Mouse (Mus musculus) erythroblast, embryonic 14.5 days (primary cell): ENCODE results near the gene Zfp558. TPM values are rescaled to one million over a fixed set of nuclear protein-coding genes. Genes with fewer than 3 reads are reported as not detected.
"Not testable (repeated sequence)": the region's sequence is repeated elsewhere in the genome, so short reads cannot be mapped to it uniquely, and the experiment has no call there.

Source experiments
- H3K27me3 ChIP-seq: 2 replicates; pipeline ENCODE4 v1.6.1; 2012; ENCODE audit warnings: inconsistent platforms; ENCODE audit not compliant: control insufficient read depth
- H3K36me3 ChIP-seq: 2 replicates; pipeline ENCODE4 v1.6.1; 2012; ENCODE audit warnings: mild to moderate bottlenecking, inconsistent platforms; ENCODE audit not compliant: control insufficient read depth
- H3K4me1 ChIP-seq: 2 replicates; pipeline ENCODE4 v1.6.1; 2012; ENCODE audit warnings: inconsistent platforms; ENCODE audit not compliant: control insufficient read depth
- H3K4me3 ChIP-seq: replicated peaks from 2 replicates; pipeline ENCODE3; 2012; ENCODE audit warnings: moderate library complexity, mild to moderate bottlenecking, inconsistent platforms
- H3K9me3 ChIP-seq: 2 replicates; pipeline ENCODE4 v1.6.1; 2012; ENCODE audit warnings: low read length, inconsistent platforms, mixed read lengths; ENCODE audit not compliant: control insufficient read depth
- GATA1 ChIP-seq: IDR thresholded peaks from 2 replicates; pipeline ENCODE4 v1.6.1; 2012; ENCODE audit warnings: low read length, inconsistent platforms, mixed read lengths
- TAL1 ChIP-seq: IDR thresholded peaks from 3 replicates; pipeline ENCODE4 v1.6.1; 2012; ENCODE audit warnings: low read length, inconsistent platforms, mixed read lengths
- polyA plus RNA-seq: library from polyadenylated mRNA; stranded (reverse); fragments of >175 nt; gene quantifications from 2 replicates; pipeline ENCODE4 v1.2.3, GENCODE M21; 2012

Zfp558 gene
- not detected in 2 replicates for polyA plus RNA-seq

- H3K27me3 ChIP-seq = no peaks in the 10 kb centered on the region
- no peaks in the 10 kb centered on the region for H3K36me3 ChIP-seq
- TF ChIP-seq GATA1 (no peak), TAL1 (no peak)
- H3K4me3 ChIP-seq = no peak within 1 kb of the TSS
- H3K9me3 ChIP-seq = no peaks in the 10 kb centered on the region
- peaks cover 8% of the 10 kb centered on the region for H3K4me1 ChIP-seq
Measured at GRCm38 (mm10) chr9:18478168-18478567, at the start of gene Zfp558, which contains the start of gene Mbd3l1. Gene Zfp558, minus strand, starts transcription at chr9:18478268. Gene Mbd3l1, plus strand, starts transcription at chr9:18478359.

GRCm38 (mm10) chr9:18508098-18508497 lies 30.0 kb upstream of the Zfp558 start:
- TF ChIP-seq TAL1 (no peak), GATA1 (no peak)
- Histone ChIP-seq H3K9me3 (no peaks in the 10 kb centered on the region), H3K4me1 (no peaks in the 10 kb centered on the region), H3K36me3 (no peaks in the 10 kb centered on the region), H3K4me3 (no peak overlapping the region), H3K27me3 (no peaks in the 10 kb centered on the region)

GRCm38 (mm10) chr9:18473324-18474128 lies 4.5 kb downstream of the Zfp558 start:
- peaks cover 11% of the 10 kb centered on the region for H3K4me1 ChIP-seq
- H3K9me3 ChIP-seq = no peaks in the 10 kb centered on the region
- H3K4me3 ChIP-seq = peak overlapping the region; percentile 71

GRCm38 (mm10) chr9:18468005-18468404 lies 10.1 kb downstream of the Zfp558 start:
- TF ChIP-seq GATA1 = no peak
- no peak for TF ChIP-seq TAL1
- no peaks in the 10 kb centered on the region for H3K36me3 ChIP-seq
- H3K4me3 ChIP-seq = no peak overlapping the region
- no peaks in the 10 kb centered on the region for H3K9me3 ChIP-seq
- no peaks in the 10 kb centered on the region for H3K27me3 ChIP-seq
- peaks cover 1% of the 10 kb centered on the region for H3K4me1 ChIP-seq

More at GRCm38 (mm10) chr9:18473324-18474128, 4.5 kb downstream of the Zfp558 start:
- H3K36me3 ChIP-seq = no peaks in the 10 kb centered on the region
- no peaks in the 10 kb centered on the region for H3K27me3 ChIP-seq
- TF ChIP-seq GATA1 = no peak
- TF ChIP-seq TAL1 = no peak

GRCm38 (mm10) chr9:18467350-18467749 lies 10.7 kb downstream of the Zfp558 start:
- no peaks in the 10 kb centered on the region for H3K36me3 ChIP-seq
- TF ChIP-seq GATA1 = no peak
- H3K27me3 ChIP-seq = no peaks in the 10 kb centered on the region
- no peaks in the 10 kb centered on the region for H3K9me3 ChIP-seq
- H3K4me3 ChIP-seq = no peak overlapping the region
- no peaks in the 10 kb centered on the region for H3K4me1 ChIP-seq

GRCm38 (mm10) chr9:18456520-18456919 lies 21.5 kb downstream of the Zfp558 start:
- H3K27me3 ChIP-seq = no peaks in the 10 kb centered on the region
- no peaks in the 10 kb centered on the region for H3K9me3 ChIP-seq
- TF ChIP-seq TAL1 (no peak), GATA1 (no peak)
- no peak overlapping the region for H3K4me3 ChIP-seq
- no peaks in the 10 kb centered on the region for H3K4me1 ChIP-seq
- H3K36me3 ChIP-seq = no peaks in the 10 kb centered on the region

- no peaks in the 10 kb centered on the region for H3K36me3 ChIP-seq
- peaks cover 8% of the 10 kb centered on the region for H3K9me3 ChIP-seq
- TF ChIP-seq TAL1 (no peak), GATA1 (no peak)
- no peak overlapping the region for H3K4me3 ChIP-seq
- H3K4me1 ChIP-seq = no peaks in the 10 kb centered on the region
- H3K27me3 ChIP-seq = no peaks in the 10 kb centered on the region
Measured at GRCm38 (mm10) chr9:18431687-18432086, 46.4 kb downstream of the Zfp558 start.

GRCm38 (mm10) chr9:18430354-18430753 lies 47.7 kb downstream of the Zfp558 start, which contains the start of gene Mbd3l2:
Gene Mbd3l2, plus strand, starts transcription at chr9:18430654.
- H3K4me1 ChIP-seq = no peaks in the 10 kb centered on the region
- TF ChIP-seq GATA1 (no peak), TAL1 (no peak)

GRCm38 (mm10) chr9:18412371-18412770 lies 65.7 kb downstream of the Zfp558 start:
- not testable (repeated sequence) for H3K4me3 ChIP-seq, H3K36me3 ChIP-seq, H3K9me3 ChIP-seq, H3K4me1 ChIP-seq, H3K27me3 ChIP-seq

More at GRCm38 (mm10) chr9:18430354-18430753, 47.7 kb downstream of the Zfp558 start, which contains the start of gene Mbd3l2:
- H3K27me3 ChIP-seq = no peaks in the 10 kb centered on the region
- H3K36me3 ChIP-seq = no peaks in the 10 kb centered on the region
- no peak within 1 kb of the TSS for H3K4me3 ChIP-seq
- peaks cover 8% of the 10 kb centered on the region for H3K9me3 ChIP-seq

Other genes starting within 250 kb of the Zfp558 start
- 0.19 and 0.30 TPM in 2 replicates for gene Chordc1, start 186.1 kb downstream of the Zfp558 start, polyA plus RNA-seq
- not detected in 2 replicates for gene Naalad2, start 75.3 kb downstream of the Zfp558 start, polyA plus RNA-seq
- not detected in 2 replicates for gene Ubtfl1, start 73.8 kb downstream of the Zfp558 start, polyA plus RNA-seq
- not detected in 2 replicates for gene Mbd3l2, start 47.6 kb downstream of the Zfp558 start, polyA plus RNA-seq
- not detected in 2 replicates for gene Mbd3l1, start 91 bp upstream of the Zfp558 start, polyA plus RNA-seq
- gene Muc16, start 196.3 kb upstream of the Zfp558 start, polyA plus RNA-seq = under 0.01 TPM in 1 of 2 replicates, not detected in the other